Mouse (Mus musculus): ENCODE results near the gene Ofcc1.

DNA sequence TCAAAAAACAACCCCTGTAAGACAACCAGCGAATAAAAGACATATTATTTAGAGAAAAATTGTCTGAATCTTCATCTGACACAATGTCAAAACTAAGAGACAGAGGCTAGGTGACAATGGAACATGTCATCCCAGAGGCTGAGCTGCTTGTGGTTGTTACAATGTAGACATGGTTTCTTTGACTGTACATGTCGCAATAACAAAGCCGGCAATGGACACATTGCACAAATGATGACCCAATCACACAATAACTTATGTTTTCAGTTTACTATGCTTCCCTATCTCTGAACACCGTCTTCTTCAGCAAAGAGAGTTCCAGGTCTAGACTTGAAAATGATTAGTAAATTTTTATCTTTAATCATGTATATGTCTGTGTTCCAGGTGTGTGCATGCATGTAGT is 332.4 kb downstream of the Ofcc1 start:
- TF ChIP-seq CTCF (IDR thresholded peaks at IDR 0.05; ENCODE audit: low read depth): no peak
- TF ChIP-seq EP300 (optimal IDR thresholded peaks at IDR 0.05): no peak
